Mouse (Mus musculus) liver, embryonic 14.5 days (tissue): ENCODE data around the gene Lpp. TPM values are rescaled to one million over a fixed set of nuclear protein-coding genes. Genes with fewer than 3 reads are reported as not detected.

Experiments
- ATAC-seq: fragments of 200-750 bp; cut with Nextera tagmentation; 2 replicates; pipeline ENCODE4 v1.8.0; 2017; ENCODE audit warnings: moderate number of reproducible peaks, mild to moderate bottlenecking, moderate library complexity; ENCODE audit not compliant: insufficient read depth
- DNase-seq, 3 experiments: peaks; one replicate each; pipeline ENCODE4 v3.0.0-alpha.2; 2012 to 2013; ENCODE audit warnings: low read depth in 3 of 3, low spot score in 3 of 3
- H3K27ac ChIP-seq: fragments of 300-500 bp; sonication (generic); 2 replicates; pipeline ENCODE4 v1.5.1; 2014; ENCODE audit warnings: moderate library complexity, mild to moderate bottlenecking, control low read depth, inconsistent platforms
- H3K27me3 ChIP-seq: fragments of 300-500 bp; sonication (generic); 2 replicates; pipeline ENCODE4 v1.6.1; 2014; ENCODE audit warnings: mild to moderate bottlenecking, low read length, moderate library complexity; ENCODE audit not compliant: control insufficient read depth, insufficient read depth
- H3K36me3 ChIP-seq: fragments of 300-500 bp; sonication (generic); replicated peaks from 2 replicates; pipeline ENCODE4 v1.6.1; 2014; ENCODE audit warnings: low read depth; ENCODE audit not compliant: control insufficient read depth, insufficient read depth
- H3K4me1 ChIP-seq, 2 experiments: fragments of 200-500 bp in 1 of 2; fragments of 300-500 bp in 1 of 2; sonication (generic) in 1 of 2; replicated peaks; 2 replicates each; pipeline ENCODE4 v1.6.1; 2012 to 2014; ENCODE audit warnings: antibody characterized with exemption in 1 of 2, inconsistent platforms in 1 of 2, low read length in 1 of 2; ENCODE audit not compliant: control insufficient read depth in 2 of 2, insufficient read depth in 2 of 2
- H3K4me2 ChIP-seq: fragments of 300-500 bp; sonication (generic); 2 replicates; pipeline ENCODE4 v1.6.1; 2014; ENCODE audit warnings: low read depth, mild to moderate bottlenecking, control low read depth, moderate library complexity
- H3K4me3 ChIP-seq, 2 experiments: fragments of 200-500 bp in 1 of 2; fragments of 300-500 bp in 1 of 2; sonication (generic) in 1 of 2; 2 replicates each; pipeline ENCODE4 v1.5.1; 2012 to 2014; ENCODE audit warnings: low read depth in 2 of 2, low read length in 2 of 2, mild to moderate bottlenecking in 2 of 2, control low read depth in 1 of 2, inconsistent platforms in 1 of 2, moderate library complexity in 1 of 2; ENCODE audit not compliant: insufficient read depth in 1 of 2
- H3K9ac ChIP-seq: fragments of 300-500 bp; sonication (generic); replicated peaks from 2 replicates; pipeline ENCODE4 v1.6.1; 2014; ENCODE audit warnings: mild to moderate bottlenecking, control low read depth, moderate library complexity
- H3K9me3 ChIP-seq: fragments of 300-500 bp; sonication (generic); 2 replicates; pipeline ENCODE4 v1.6.1; 2016; ENCODE audit warnings: low read length, mixed read lengths; ENCODE audit not compliant: control insufficient read depth
- CTCF ChIP-seq: IDR thresholded peaks from 2 replicates; pipeline ENCODE4 v1.5.1; 2016; ENCODE audit warnings: antibody characterized with exemption, low read depth, control low read depth
- EP300 ChIP-seq: IDR thresholded peaks from 2 replicates; pipeline ENCODE4 v1.6.1; 2016; ENCODE audit warnings: antibody characterized with exemption, low read depth
- WGBS: fragments of 180-500 bp; shearing (Covaris S2); extraction: QIAGEN DNeasy Blood & Tissue Kit; methylation state at CpG from one replicate; pipeline ENCODE4 v1.1.7; 2014; ENCODE audit not compliant: insufficient replicate concordance; 5-methylcytosine and 5-hydroxymethylcytosine counted together
- polyA plus RNA-seq, 2 experiments: library from polyadenylated mRNA; depleted of rRNA in 1 of 2; stranded (reverse) in 1 of 2; unstranded in 1 of 2; fragments of >200 nt; fragmentation: Nextera tagmentation in 1 of 2; extraction: Ambion mirVana in 1 of 2; gene quantifications; 2 replicates each; pipeline versions ENCODE4 v1.2.1 to v1.2.3; 2012 to 2014

Lpp gene
- polyA plus RNA-seq, 2 experiments: 1.4 to 4.3 TPM

DNA sequence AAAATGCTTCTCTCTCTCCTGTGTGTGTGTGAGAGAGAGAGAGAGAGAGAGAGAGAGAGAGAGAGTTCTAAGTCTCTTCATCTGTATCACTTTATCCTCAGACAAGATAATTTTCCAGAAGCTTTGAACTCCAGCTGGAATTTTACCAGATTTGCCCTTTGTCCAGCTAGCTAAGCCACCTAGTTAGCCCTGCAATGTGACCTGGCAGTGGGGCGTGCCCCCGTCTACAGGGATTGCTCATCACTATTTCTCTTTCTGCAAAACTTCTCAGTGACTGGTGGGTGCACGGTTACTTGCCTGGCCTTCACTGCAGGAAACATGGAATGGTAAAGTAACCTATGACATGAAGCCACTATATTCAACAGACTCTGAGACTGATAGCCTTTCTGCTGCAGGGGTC, 174.8 kb downstream of the Lpp start:
- DNase-seq (no peak), ATAC-seq (no peak)
- Histone ChIP-seq H3K9ac (no peak overlapping the region), H3K27ac (no peak overlapping the region), H3K36me3 (no peaks in the 10 kb centered on the region), H3K4me3 (no peak overlapping the region), H3K4me2 (no peak overlapping the region), H3K9me3 (no peaks in the 10 kb centered on the region), H3K27me3 (no peaks in the 10 kb centered on the region), H3K4me1 (no peaks in the 10 kb centered on the region; a peak in 1 of 4 replicates)
- 55% methylated on average over 3 of the region's 3 CpGs for WGBS
- TF ChIP-seq CTCF: no peak
- no peak for TF ChIP-seq EP300

DNA sequence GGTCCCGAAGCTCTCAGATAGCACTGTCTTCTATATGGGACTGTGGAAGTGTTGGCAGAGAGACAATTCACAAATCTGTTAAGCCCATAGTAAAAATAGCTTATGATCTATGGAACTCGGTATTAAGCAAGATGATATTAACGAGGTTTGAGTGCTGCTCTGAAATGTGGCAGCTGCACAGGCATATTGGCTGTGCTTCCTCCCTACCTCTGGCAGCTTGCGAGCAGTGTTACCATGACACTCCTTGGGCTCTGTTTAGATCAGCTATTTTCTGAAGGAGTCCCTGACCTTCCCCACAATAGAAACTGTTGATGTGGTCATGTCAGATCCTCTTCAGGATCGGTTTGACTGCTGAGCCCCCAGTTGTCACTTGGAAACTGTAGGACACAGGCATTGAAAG, 176.4 kb downstream of the Lpp start:
- H3K36me3 ChIP-seq: no peaks in the 10 kb centered on the region
- DNase-seq: no peak
- H3K4me1 ChIP-seq: no peaks in the 10 kb centered on the region; a peak in 1 of 4 replicates
- no peaks in the 10 kb centered on the region for H3K27me3 ChIP-seq
- H3K9ac ChIP-seq: no peak overlapping the region
- no peak overlapping the region for H3K4me3 ChIP-seq
- no peak for ATAC-seq
- no peaks in the 10 kb centered on the region for H3K9me3 ChIP-seq
- WGBS: 63% methylated on average over 5 of the region's 5 CpGs
- no peak overlapping the region for H3K4me2 ChIP-seq
- TF ChIP-seq CTCF (no peak), EP300 (no peak)
- H3K27ac ChIP-seq: no peak overlapping the region

DNA sequence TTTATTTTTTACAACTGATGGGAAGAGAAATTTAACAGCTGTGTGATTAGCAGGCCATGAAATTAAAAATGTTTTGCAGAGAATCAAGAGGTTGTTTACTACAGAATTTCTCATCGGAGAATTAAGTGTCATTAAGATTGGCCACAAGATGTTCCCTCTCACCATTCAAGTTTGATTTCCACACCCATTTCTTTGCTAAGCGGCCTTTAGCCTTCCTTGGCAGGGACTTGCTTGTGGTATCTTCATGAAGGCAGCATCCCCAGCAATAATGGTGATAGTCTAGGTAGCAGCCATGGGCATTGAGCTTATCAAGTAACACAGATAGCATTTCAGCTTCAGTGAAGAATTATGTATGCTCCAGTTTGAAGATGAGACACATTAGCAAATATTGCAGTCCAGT, 183.7 kb downstream of the Lpp start:
- no peak overlapping the region for H3K4me2 ChIP-seq
- no peak overlapping the region for H3K4me3 ChIP-seq
- ATAC-seq (no peak), DNase-seq (no peak)
- no peaks in the 10 kb centered on the region for H3K4me1 ChIP-seq
- H3K9ac ChIP-seq: no peak overlapping the region
- no peaks in the 10 kb centered on the region for H3K27me3 ChIP-seq
- no peak for TF ChIP-seq EP300
- no peak for TF ChIP-seq CTCF
- WGBS: 58% methylated on average over 2 of the region's 2 CpGs
- H3K9me3 ChIP-seq: no peaks in the 10 kb centered on the region
- H3K36me3 ChIP-seq: no peaks in the 10 kb centered on the region
- H3K27ac ChIP-seq: no peak overlapping the region

DNA sequence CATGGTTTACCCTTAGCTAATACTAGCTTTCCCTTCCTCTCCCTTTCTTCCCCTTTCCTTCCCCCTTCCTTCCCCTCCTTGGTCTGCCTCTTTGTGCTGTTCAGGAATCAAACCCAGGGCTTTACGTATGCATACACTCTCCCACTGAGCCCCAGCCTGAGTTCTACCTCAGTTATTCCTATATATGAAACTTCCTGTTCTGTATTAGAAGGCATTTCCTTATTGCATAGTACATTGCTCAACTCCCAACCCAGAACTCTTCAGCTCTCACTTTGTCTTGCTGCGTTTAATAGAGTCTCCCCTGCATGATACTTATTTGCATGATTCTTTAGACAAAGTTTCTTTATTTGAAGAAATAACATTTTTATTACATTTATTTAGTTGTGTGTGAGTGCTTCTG, 184.5 kb downstream of the Lpp start:
- no peak overlapping the region for H3K4me2 ChIP-seq
- no peaks in the 10 kb centered on the region for H3K9me3 ChIP-seq
- WGBS: 41% methylated on average over 2 of the region's 2 CpGs
- no peaks in the 10 kb centered on the region for H3K27me3 ChIP-seq
- no peak for ATAC-seq
- H3K9ac ChIP-seq: no peak overlapping the region
- no peak for DNase-seq
- no peak overlapping the region for H3K4me3 ChIP-seq
- H3K27ac ChIP-seq: no peak overlapping the region
- no peak for TF ChIP-seq EP300
- TF ChIP-seq CTCF: no peak
- no peaks in the 10 kb centered on the region for H3K36me3 ChIP-seq
- H3K4me1 ChIP-seq: no peaks in the 10 kb centered on the region

DNA sequence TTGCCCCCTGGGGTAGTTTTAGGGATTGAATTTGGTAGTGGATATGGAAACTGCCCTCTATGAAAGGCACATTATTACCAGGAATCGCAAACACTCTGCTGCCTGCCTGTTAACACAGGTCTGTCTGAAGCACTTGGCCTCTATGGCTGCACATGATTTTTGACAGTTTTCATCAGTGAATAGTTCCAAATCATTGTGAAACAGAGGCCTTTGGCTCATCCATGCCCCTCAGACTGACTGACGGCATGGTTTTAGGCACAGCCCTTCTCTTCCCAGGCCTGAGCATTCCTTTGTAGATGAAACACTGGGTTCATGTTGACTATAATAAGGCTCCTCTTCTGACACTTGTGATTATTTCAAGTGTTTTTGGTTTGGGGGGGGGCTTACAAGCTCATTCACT, 189.5 kb downstream of the Lpp start:
- no peaks in the 10 kb centered on the region for H3K9me3 ChIP-seq
- DNase-seq (no peak), ATAC-seq (no peak)
- no peak overlapping the region for H3K9ac ChIP-seq
- no peaks in the 10 kb centered on the region for H3K36me3 ChIP-seq
- H3K4me3 ChIP-seq: no peak overlapping the region
- WGBS: 82% methylated on average over 2 of the region's 2 CpGs
- H3K27me3 ChIP-seq: no peaks in the 10 kb centered on the region
- H3K27ac ChIP-seq: no peak overlapping the region
- H3K4me2 ChIP-seq: no peak overlapping the region
- TF ChIP-seq EP300 (no peak), CTCF (no peak)
- H3K4me1 ChIP-seq: no peaks in the 10 kb centered on the region
